Mouse (Mus musculus) kidney, embryonic 14.5 days (tissue): Measurements from ENCODE around the gene Dbil5. TPM values are rescaled to one million over a fixed set of nuclear protein-coding genes. Genes with fewer than 3 reads are reported as not detected.

Experiments used
- ATAC-seq: fragments of 200-750 bp; cut with Nextera tagmentation; 2 replicates; pipeline ENCODE4 v1.8.0; 2017; ENCODE audit warnings: moderate number of reproducible peaks, mild to moderate bottlenecking, moderate TSS enrichment, moderate library complexity; ENCODE audit not compliant: low FRiP score, low TSS enrichment
- H3K27ac ChIP-seq: fragments of 300-500 bp; sonication (generic); 2 replicates; pipeline ENCODE4 v1.5.1; 2014; ENCODE audit warnings: low read depth, mild to moderate bottlenecking, low read length, moderate library complexity, mixed read lengths
- H3K27me3 ChIP-seq: fragments of 300-500 bp; sonication (generic); 2 replicates; pipeline ENCODE4 v1.6.1; 2014; ENCODE audit warnings: mild to moderate bottlenecking, low read length; ENCODE audit not compliant: control insufficient read depth, insufficient read depth
- H3K36me3 ChIP-seq: fragments of 300-500 bp; sonication (generic); 2 replicates; pipeline ENCODE4 v1.6.1; 2014; ENCODE audit warnings: low read length, mixed read lengths; ENCODE audit not compliant: control insufficient read depth, insufficient read depth
- H3K4me1 ChIP-seq: fragments of 300-500 bp; sonication (generic); 2 replicates; pipeline ENCODE4 v1.6.1; 2014; ENCODE audit warnings: low read length, mixed read lengths; ENCODE audit not compliant: control insufficient read depth, insufficient read depth
- H3K4me2 ChIP-seq: fragments of 300-500 bp; sonication (generic); replicated peaks from 2 replicates; pipeline ENCODE4 v1.6.1; 2014; ENCODE audit warnings: low read depth, mild to moderate bottlenecking, low read length
- H3K4me3 ChIP-seq: fragments of 300-500 bp; sonication (generic); 2 replicates; pipeline ENCODE4 v1.5.1; 2014; ENCODE audit warnings: mild to moderate bottlenecking, low read length
- H3K9ac ChIP-seq: fragments of 300-500 bp; sonication (generic); 2 replicates; pipeline ENCODE4 v1.6.1; 2014; ENCODE audit warnings: low read depth, mild to moderate bottlenecking, low read length, moderate library complexity
- H3K9me3 ChIP-seq: fragments of 300-500 bp; sonication (generic); 2 replicates; pipeline ENCODE4 v1.6.1; 2016; ENCODE audit warnings: low read length; ENCODE audit not compliant: control insufficient read depth
- WGBS: fragments of 180-500 bp; shearing (Covaris S2); extraction: QIAGEN DNeasy Blood & Tissue Kit; methylation state at CpG from one replicate; pipeline ENCODE4 v1.1.7; 2014; 5-methylcytosine and 5-hydroxymethylcytosine counted together
- polyA plus RNA-seq: library from polyadenylated mRNA; unstranded; fragments of >200 nt; fragmentation: Nextera tagmentation; extraction: Ambion mirVana; gene quantifications from 2 replicates; pipeline ENCODE4 v1.2.1, GENCODE M21; 2014

Dbil5 gene
- polyA plus RNA-seq, 1 experiment from 2014 or later = 1.6 TPM

- H3K9ac ChIP-seq = no peak overlapping the region
- no peaks in the 10 kb centered on the region for H3K9me3 ChIP-seq
- H3K4me2 ChIP-seq = no peak overlapping the region
- H3K27me3 ChIP-seq = no peaks in the 10 kb centered on the region
- no peak overlapping the region for H3K27ac ChIP-seq
- H3K36me3 ChIP-seq = peaks cover 31% of the 10 kb centered on the region
- peaks cover 12% of the 10 kb centered on the region; the same call in 1 of the 2 replicates for H3K4me1 ChIP-seq
- H3K4me3 ChIP-seq = no peak overlapping the region
- ATAC-seq = no peak
These were observed 29.0 kb downstream of the Dbil5 start for GRCm38 (mm10) chr11:76246439-76246838.

GRCm38 (mm10) chr11:76247239-76247638 is 29.8 kb downstream of the Dbil5 start:
- no peaks in the 10 kb centered on the region for H3K9me3 ChIP-seq
- no peak overlapping the region for H3K27ac ChIP-seq
- H3K36me3 ChIP-seq = peaks cover 36% of the 10 kb centered on the region
- no peaks in the 10 kb centered on the region for H3K27me3 ChIP-seq
- no peak for ATAC-seq
- peaks cover 12% of the 10 kb centered on the region; the same call in 1 of the 2 replicates for H3K4me1 ChIP-seq
- 60% methylated on average over 2 of the region's 2 CpGs for WGBS
- no peak overlapping the region for H3K9ac ChIP-seq
- H3K4me3 ChIP-seq = no peak overlapping the region
- H3K4me2 ChIP-seq = no peak overlapping the region

DNA sequence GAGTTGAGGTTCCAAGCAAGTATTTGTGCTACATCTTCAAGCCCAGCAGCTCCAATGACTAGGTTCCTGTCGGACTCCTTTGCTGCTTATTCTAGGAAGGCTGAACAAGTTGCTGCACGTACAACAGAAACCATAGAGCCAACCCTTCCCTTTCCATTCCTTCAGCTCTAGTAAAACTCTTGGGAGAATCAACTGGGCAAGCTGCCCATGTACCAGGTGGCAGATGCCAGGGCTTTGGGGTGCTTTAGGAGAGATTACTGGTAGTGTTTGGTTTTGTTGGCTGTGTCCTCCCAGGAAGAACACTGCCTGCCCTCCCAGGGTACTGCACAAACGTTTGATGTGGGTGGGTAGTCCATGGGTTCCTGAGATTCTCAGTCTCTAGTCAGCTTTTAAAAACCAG is 34.6 kb downstream of the Dbil5 start:
- Histone ChIP-seq H3K36me3 (peaks cover 31% of the 10 kb centered on the region), H3K4me3 (no peak overlapping the region), H3K9ac (no peak overlapping the region), H3K4me1 (no peaks in the 10 kb centered on the region; the same call in 1 of the 2 replicates), H3K27ac (no peak overlapping the region), H3K4me2 (no peak overlapping the region), H3K27me3 (no peaks in the 10 kb centered on the region), H3K9me3 (no peaks in the 10 kb centered on the region)
- 69% methylated on average over 3 of the region's 3 CpGs for WGBS
- no peak for ATAC-seq

- H3K9me3 ChIP-seq = no peaks in the 10 kb centered on the region
- 37% methylated on average over 5 of the region's 5 CpGs for WGBS
- no peak overlapping the region for H3K27ac ChIP-seq
- H3K27me3 ChIP-seq = no peaks in the 10 kb centered on the region
- no peaks in the 10 kb centered on the region; the same call in 1 of the 2 replicates for H3K4me1 ChIP-seq
- H3K36me3 ChIP-seq = peaks cover 31% of the 10 kb centered on the region
- H3K9ac ChIP-seq = no peak overlapping the region
- peak; percentile 87 for ATAC-seq
- H3K4me3 ChIP-seq = no peak overlapping the region
- H3K4me2 ChIP-seq = no peak overlapping the region
These were observed 35.9 kb downstream of the Dbil5 start for GRCm38 (mm10) chr11:76253145-76253917.

DNA sequence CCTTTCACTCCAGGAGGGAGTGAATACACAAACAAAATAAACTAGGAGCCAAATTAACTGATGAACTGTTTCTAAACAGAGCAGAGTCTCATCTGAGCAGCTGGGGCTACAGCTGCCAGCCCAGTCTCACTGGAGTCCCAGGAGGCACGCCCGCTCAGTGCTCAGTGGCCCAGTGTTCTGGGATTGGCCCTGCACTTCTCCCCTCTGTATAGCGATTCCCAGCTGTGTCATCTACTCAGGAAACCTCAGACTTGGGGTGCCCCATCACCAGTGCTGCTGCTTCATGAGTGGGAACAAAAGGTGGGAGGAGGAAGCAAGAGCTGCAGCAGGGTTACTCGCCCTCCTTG is 36.5 kb downstream of the Dbil5 start:
- peaks cover 28% of the 10 kb centered on the region for H3K36me3 ChIP-seq
- no peak overlapping the region for H3K9ac ChIP-seq
- H3K9me3 ChIP-seq = no peaks in the 10 kb centered on the region
- ATAC-seq = peak; percentile 48; the same call in 1 of the 2 replicates
- 77% methylated on average over 4 of the region's 4 CpGs for WGBS
- no peak overlapping the region for H3K4me2 ChIP-seq
- H3K4me1 ChIP-seq = no peaks in the 10 kb centered on the region; the same call in 1 of the 2 replicates
- no peaks in the 10 kb centered on the region for H3K27me3 ChIP-seq
- no peak overlapping the region for H3K27ac ChIP-seq
- H3K4me3 ChIP-seq = no peak overlapping the region

DNA sequence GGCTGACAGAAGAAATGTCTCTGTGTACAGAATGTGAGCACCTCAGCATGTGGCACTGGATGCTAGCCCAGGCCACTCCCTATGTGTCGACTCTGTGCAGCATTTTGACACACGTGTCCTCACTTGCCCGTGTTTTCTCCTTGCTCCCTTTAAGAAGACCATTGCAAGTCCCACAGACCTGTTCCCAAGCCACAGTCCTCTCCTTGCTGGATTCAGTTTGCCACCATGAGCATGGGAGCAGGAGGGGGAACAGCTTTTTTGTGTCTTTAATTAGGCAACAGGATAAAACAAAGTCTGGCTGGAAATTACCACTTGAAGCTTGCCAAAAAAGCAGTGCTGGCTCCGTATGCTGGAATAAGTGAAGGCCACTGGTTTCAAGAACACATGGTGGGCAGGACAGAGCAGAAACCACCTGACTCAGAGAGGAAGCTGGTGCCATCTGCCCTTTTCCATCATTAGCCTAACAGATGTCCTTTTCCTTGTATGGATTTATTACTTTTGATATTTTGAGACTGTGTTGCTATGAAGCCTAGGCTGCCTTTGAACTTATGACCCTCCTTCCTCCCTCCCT is 38.1 kb downstream of the Dbil5 start:
- Histone ChIP-seq H3K9me3 (no peaks in the 10 kb centered on the region), H3K36me3 (peaks cover 14% of the 10 kb centered on the region; the same call in 1 of the 2 replicates), H3K9ac (no peak overlapping the region), H3K27me3 (no peaks in the 10 kb centered on the region), H3K4me3 (no peak overlapping the region), H3K4me2 (no peak overlapping the region), H3K4me1 (no peaks in the 10 kb centered on the region; the same call in 1 of the 2 replicates), H3K27ac (no peak overlapping the region)
- ATAC-seq = no peak
- 53% methylated on average over 4 of the region's 4 CpGs for WGBS

GRCm38 (mm10) chr11:76256129-76256528 is 38.7 kb downstream of the Dbil5 start:
- Histone ChIP-seq H3K9ac (no peak overlapping the region), H3K9me3 (no peaks in the 10 kb centered on the region), H3K4me2 (no peak overlapping the region), H3K36me3 (peaks cover 9% of the 10 kb centered on the region; the same call in 1 of the 2 replicates), H3K27ac (no peak overlapping the region), H3K4me1 (no peaks in the 10 kb centered on the region; the same call in 1 of the 2 replicates), H3K4me3 (no peak overlapping the region), H3K27me3 (no peaks in the 10 kb centered on the region)
- WGBS = 11% methylated on average over 5 of the region's 5 CpGs
- no peak for ATAC-seq

DNA sequence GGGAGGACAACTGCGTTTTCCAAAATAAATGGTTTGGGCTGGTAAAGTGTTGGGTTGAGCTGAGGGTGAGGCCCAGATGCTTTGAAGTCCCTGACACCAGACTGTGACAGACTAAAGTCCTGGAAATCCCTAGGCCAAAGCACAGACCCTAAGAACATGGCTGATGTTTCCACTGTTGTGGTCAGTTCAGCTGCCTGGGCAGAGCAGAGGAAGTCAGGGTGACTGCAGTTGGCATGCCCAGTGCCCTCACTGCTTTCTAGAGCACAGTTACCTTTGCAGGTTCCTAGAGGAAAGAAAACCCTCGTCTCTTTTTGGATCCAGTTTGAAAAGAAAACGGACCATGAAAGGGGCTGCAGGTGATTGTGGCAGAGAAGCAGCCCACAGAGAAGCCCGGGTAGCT is 40.0 kb downstream of the Dbil5 start:
- H3K4me2 ChIP-seq = no peak overlapping the region
- H3K4me1 ChIP-seq = no peaks in the 10 kb centered on the region; the same call in 1 of the 2 replicates
- WGBS = 64% methylated on average over 4 of the region's 4 CpGs
- H3K27ac ChIP-seq = no peak overlapping the region
- H3K27me3 ChIP-seq = no peaks in the 10 kb centered on the region
- H3K36me3 ChIP-seq = peaks cover 4% of the 10 kb centered on the region; the same call in 1 of the 2 replicates
- H3K9ac ChIP-seq = no peak overlapping the region
- H3K9me3 ChIP-seq = no peaks in the 10 kb centered on the region
- ATAC-seq = no peak
- H3K4me3 ChIP-seq = no peak overlapping the region

DNA sequence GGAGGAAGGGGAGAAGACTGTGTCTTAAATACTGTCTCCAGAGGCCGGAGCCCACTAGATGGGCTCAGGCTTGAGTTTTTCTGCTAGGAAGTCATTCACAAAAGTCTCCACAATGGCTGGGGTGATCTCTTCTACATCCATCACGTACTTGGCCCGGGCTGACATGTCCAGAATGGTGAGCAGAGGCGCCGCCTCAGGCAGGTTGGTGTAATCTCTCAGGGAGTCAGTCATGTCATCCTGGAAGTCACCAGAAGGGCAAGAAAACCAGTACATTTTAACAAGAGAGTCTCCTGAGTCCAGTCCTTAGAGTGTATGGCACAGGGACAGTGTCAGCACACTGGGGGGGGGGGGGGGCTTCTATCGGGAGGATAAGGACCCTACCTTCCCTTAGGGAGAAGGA is 41.1 kb downstream of the Dbil5 start:
- no peak overlapping the region for H3K4me2 ChIP-seq
- H3K27ac ChIP-seq = no peak overlapping the region
- H3K27me3 ChIP-seq = no peaks in the 10 kb centered on the region
- H3K9ac ChIP-seq = no peak overlapping the region
- H3K9me3 ChIP-seq = no peaks in the 10 kb centered on the region
- H3K36me3 ChIP-seq = peaks cover 4% of the 10 kb centered on the region; the same call in 1 of the 2 replicates
- ATAC-seq = no peak
- H3K4me3 ChIP-seq = no peak overlapping the region
- WGBS = 78% methylated on average over 6 of the region's 6 CpGs
- no peaks in the 10 kb centered on the region; the same call in 1 of the 2 replicates for H3K4me1 ChIP-seq
